In genomic region chr15:98692171-98692715, GRCm38 (mm10) we compare ENCODE assay signal across 9 mouse cellular contexts. TPM values are rescaled to one million over a fixed set of nuclear protein-coding genes. Genes with fewer than 3 reads are reported as not detected.
DNase-seq lines count a peak whose midpoint lies in the region; ATAC-seq and TF ChIP-seq lines count a peak whose summit lies in the region.
"Had no signal": no experiment of that assay in that cellular context is flagged by ENCODE, and none has a peak within 500 bp of the region (broad histone marks: within the 10 kb centered on the region; RNA-seq: fewer than 3 reads in every experiment).

No protein-coding gene starts in this region.

- no peak overlapping the region for H3K9ac ChIP-seq in midbrain, embryonic 13.5 days (replicated peaks)
- H3K9ac ChIP-seq: forebrain, embryonic 13.5 days had no signal

- no peaks in the 10 kb centered on the region for H3K9me3 ChIP-seq in midbrain, embryonic 13.5 days
- H3K9me3 ChIP-seq: forebrain, embryonic 13.5 days had no signal

- no peak for ATAC-seq in midbrain, embryonic 13.5 days

- H3K4me1 ChIP-seq in midbrain, embryonic 13.5 days (replicated peaks) = peaks cover 31% of the 10 kb centered on the region
- H3K4me1 ChIP-seq in cerebellum, adult 2 months (ENCODE audit: control insufficient read depth, insufficient read depth, low read length) = no peaks in the 10 kb centered on the region

- H3K4me3 ChIP-seq in midbrain, embryonic 13.5 days (replicated peaks) = no peak overlapping the region
- H3K4me3 ChIP-seq in cerebellum, adult 2 months (replicated peaks; ENCODE audit: insufficient read depth, low read depth, low read length) = no peak overlapping the region
- H3K4me3 ChIP-seq: forebrain, embryonic 13.5 days had no signal

- intact Hi-C loops in gastrocnemius, postnatal 14 days (cut with DNase I; ENCODE audit: low total_unique reads) = no loop called here

- WGBS in midbrain, embryonic 13.5 days = 52% methylated on average over 11 of the region's 11 CpGs
- WGBS in cerebellum, adult 2 months = 58% methylated on average over 11 of the region's 11 CpGs

- H3K27ac ChIP-seq in midbrain, embryonic 13.5 days = 0 out of 2 replicates have a peak overlapping the region, but pooled peaks have one; percentile 63
- no peak overlapping the region for H3K27ac ChIP-seq in cerebellum, adult 2 months (ENCODE audit: insufficient read depth, low read length)
- H3K27ac ChIP-seq: forebrain, embryonic 13.5 days had no signal

- H3K36me3 ChIP-seq in midbrain, embryonic 13.5 days = no peaks in the 10 kb centered on the region

- no peaks in the 10 kb centered on the region for H3K27me3 ChIP-seq in midbrain, embryonic 13.5 days
- H3K27me3 ChIP-seq in cerebellum, adult 2 months (ENCODE audit: control insufficient read depth, insufficient read depth, low read length) = no peaks in the 10 kb centered on the region
- H3K27me3 ChIP-seq: forebrain, embryonic 13.5 days had no signal

- TF ChIP-seq CTCF in cerebellum, adult 2 months (IDR thresholded peaks at IDR 0.05; ENCODE audit: borderline replicate concordance, insufficient read depth, low read depth, low read length) = no peak

- no peak overlapping the region for H3K4me2 ChIP-seq in midbrain, embryonic 13.5 days (replicated peaks)

- peak; percentile 20 for DNase-seq in gastrocnemius, adult 18-20 months (ENCODE audit: low spot score)
- no peak for DNase-seq in gastrocnemius, adult 8-10 months (ENCODE audit: low spot score in 2 of 2)
- DNase-seq in gastrocnemius, postnatal 14 days = peak; percentile 32
- peak; percentile 75 for DNase-seq in kidney, adult 9 months
- DNase-seq in cerebellum, postnatal 4 days (ENCODE audit: low spot score in 2 of 2) = no peak
- no peak for DNase-seq in cerebellum, adult 2 months
- no peak for DNase-seq in frontal cortex, postnatal 25 days (ENCODE audit: low spot score in 2 of 2)

- no peak for TF ChIP-seq POLR2A in cerebellum, adult 2 months (IDR thresholded peaks at IDR 0.05; ENCODE audit: borderline replicate concordance, insufficient read depth, low read length)

RNA-seq across cellular contexts. Expression of gene Rnd1, which starts 15.0 kb away (rescaled TPM):
- total RNA-seq in gastrocnemius, adult 18-20 months (2021) = 1 to 10 TPM; 2.8 to 3.2 TPM
- 1 to 10 TPM; 1.0 to 2.3 (median 1.1) TPM for total RNA-seq in gastrocnemius, adult 8-10 months (2022)
- total RNA-seq in gastrocnemius, postnatal 14 days (2021) = 1 to 10 TPM in 1 of 2 experiments, under 1 TPM in 1; 0.40 to 1.2 TPM
- 10.2 and 12.7 TPM in 2 replicates for polyA plus RNA-seq in midbrain, embryonic 13.5 days (2015; fragmentation: Nextera tagmentation; extraction: Ambion mirVana)
- polyA plus RNA-seq in cerebellum, adult 2 months (2012; rRNA removed) = 42.4 and 47.4 TPM in 2 replicates

RNA-seq across cellular contexts. Expression of gene Ccdc65, which starts 15.8 kb away (rescaled TPM):
- not detected for total RNA-seq in gastrocnemius, adult 18-20 months (2021)
- not detected for total RNA-seq in gastrocnemius, adult 8-10 months (2022)
- total RNA-seq in gastrocnemius, postnatal 14 days (2021) = not detected
- 2.6 and 3.2 TPM in 2 replicates for polyA plus RNA-seq in midbrain, embryonic 13.5 days (2015; fragmentation: Nextera tagmentation; extraction: Ambion mirVana)
- 4.8 TPM in 2 replicates for polyA plus RNA-seq in cerebellum, adult 2 months (2012; rRNA removed)

RNA-seq across cellular contexts. Expression of gene Ddx23, which starts 29.5 kb away (rescaled TPM):
- 10 to 100 TPM; 65.7 to 83.1 TPM for total RNA-seq in gastrocnemius, adult 18-20 months (2021)
- total RNA-seq in gastrocnemius, adult 8-10 months (2022) = 10 to 100 TPM; 54.0 to 72.3 (median 63.4) TPM
- total RNA-seq in gastrocnemius, postnatal 14 days (2021) = 10 to 100 TPM; 45.1 to 48.1 TPM
- polyA plus RNA-seq in midbrain, embryonic 13.5 days (2015; fragmentation: Nextera tagmentation; extraction: Ambion mirVana) = 28.6 and 29.5 TPM in 2 replicates
- polyA plus RNA-seq in cerebellum, adult 2 months (2012; rRNA removed) = 69.4 and 71.7 TPM in 2 replicates

RNA-seq across cellular contexts. Expression of gene Fkbp11, which starts 35.8 kb away (rescaled TPM):
- 1 to 10 TPM in 1 of 2 experiments, under 1 TPM in 1; 0.80 to 1.1 TPM for total RNA-seq in gastrocnemius, adult 18-20 months (2021)
- total RNA-seq in gastrocnemius, adult 8-10 months (2022) = under 1 TPM in 3 of 4 experiments, not detected in 1; 0.43 to 0.92 (median 0.72) TPM
- total RNA-seq in gastrocnemius, postnatal 14 days (2021) = 1 to 10 TPM; 3.9 to 4.4 TPM
- 3.5 and 4.1 TPM in 2 replicates for polyA plus RNA-seq in midbrain, embryonic 13.5 days (2015; fragmentation: Nextera tagmentation; extraction: Ambion mirVana)
- 4.1 and 4.7 TPM in 2 replicates for polyA plus RNA-seq in cerebellum, adult 2 months (2012; rRNA removed)

Comparison
In these comparisons a context has a peak if more than half of its experiments do, and no peak if none do; other contexts are left out.
1. DNase-seq: peak in gastrocnemius, adult 18-20 months (single experiment), gastrocnemius, postnatal 14 days (single experiment) and kidney, adult 9 months (single experiment); none in gastrocnemius, adult 8-10 months (0 of 2), cerebellum, postnatal 4 days (0 of 2), cerebellum, adult 2 months (0 of 2) and frontal cortex, postnatal 25 days (0 of 2).